Mouse (Mus musculus): ENCODE results near the gene Tacc2. TPM values are rescaled to one million over a fixed set of nuclear protein-coding genes. Genes with fewer than 3 reads are reported as not detected.

Tacc2 gene
- total RNA-seq, 2 experiments from 2014 or later: 27.5 to 58.4 TPM

DNA sequence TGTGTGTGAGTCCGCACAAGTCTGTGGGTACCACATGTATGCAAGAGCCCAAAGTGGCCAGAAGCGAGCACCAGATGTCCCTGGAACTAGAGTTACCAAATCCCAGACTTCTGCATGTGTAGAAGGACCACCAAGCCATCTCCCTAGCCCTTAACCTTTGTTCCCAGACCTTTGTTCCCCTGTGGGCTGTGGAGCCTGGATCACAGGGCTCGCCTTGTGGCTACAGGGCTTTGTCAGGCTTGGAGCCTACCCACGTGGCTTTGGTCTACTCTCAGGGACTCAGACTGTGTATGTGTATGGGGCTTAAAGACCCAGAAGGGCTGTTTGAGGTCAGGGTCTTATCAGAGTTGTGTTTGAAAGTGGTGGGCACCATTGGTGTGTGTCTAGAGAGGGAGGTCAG, 111.4 kb downstream of the Tacc2 start:
- DNase-seq: no peak

GRCm38 (mm10) chr7:130690869-130691268, 113.6 kb downstream of the Tacc2 start:
- DNase-seq: no peak

DNA sequence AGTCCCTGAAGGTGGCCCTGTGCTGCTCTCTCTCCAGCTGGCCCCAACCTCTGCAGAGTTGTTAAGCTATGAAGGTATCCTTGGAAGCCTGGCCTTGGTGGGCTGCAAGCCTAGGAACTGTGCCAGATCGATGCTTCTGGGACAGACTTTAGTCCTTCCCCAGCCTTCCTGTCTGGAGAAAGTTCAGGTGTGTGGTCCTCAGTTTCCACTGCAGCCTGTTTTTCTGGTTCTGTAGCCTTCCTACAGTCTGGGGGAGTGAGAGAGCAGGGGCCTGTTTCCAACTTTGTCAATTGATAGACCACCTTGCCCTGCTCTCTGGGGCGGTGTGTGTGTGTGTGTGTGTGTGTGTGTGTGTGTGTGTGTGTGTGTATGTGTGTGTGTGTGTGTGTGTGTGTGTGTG, 114.7 kb downstream of the Tacc2 start:
- no peak for DNase-seq

DNA sequence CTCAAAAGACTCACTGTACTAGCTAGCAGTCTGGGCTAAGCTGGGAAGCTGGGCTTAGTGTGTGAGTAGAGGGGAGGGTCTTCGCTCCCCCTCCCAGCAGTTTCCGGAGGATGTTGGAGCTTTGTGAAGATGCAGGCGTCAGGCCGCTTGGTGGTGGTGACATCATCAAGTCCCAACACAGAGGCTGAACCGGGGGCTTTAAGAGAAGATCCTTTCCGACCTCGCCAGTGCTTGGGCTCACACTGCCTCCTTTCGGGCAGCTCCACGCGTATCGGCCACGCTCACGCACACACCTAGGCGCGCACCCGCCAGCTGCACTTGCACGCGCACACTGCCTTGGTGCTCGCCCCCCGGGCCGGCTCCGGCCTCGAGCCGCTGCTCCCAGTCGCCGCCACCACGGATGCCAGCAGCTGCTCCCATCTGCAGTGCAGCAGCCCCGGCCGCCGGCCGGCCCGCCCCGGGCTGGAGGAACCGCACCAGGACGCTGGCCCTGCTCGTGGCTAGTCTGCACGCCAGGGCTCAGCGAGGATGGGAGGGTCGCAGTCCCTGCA, 115.2 kb downstream of the Tacc2 start:
- peak; percentile 72 for DNase-seq

- no peak for DNase-seq
Observed at GRCm38 (mm10) chr7:130692943-130693799, 115.9 kb downstream of the Tacc2 start.

DNA sequence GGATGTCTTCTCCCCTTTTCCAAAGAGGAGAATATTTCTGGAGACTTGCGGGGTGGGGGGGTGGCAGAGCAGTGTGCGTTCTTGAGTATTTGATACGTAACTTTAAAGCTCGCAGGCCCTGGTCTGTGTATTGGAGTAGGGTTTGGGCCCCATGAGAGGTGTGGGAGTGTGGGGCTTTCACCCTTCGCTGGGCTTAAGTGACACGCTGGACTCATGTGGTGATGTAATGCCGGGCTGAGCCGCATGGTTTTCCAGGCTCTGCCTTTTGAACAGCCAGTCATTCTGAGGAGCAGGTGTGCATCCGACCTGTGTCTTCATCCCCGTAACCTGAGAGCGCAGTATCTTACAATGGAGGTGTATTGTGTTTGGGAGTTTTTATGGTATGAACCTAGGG, 116.6 kb downstream of the Tacc2 start:
- DNase-seq: no peak

DNA sequence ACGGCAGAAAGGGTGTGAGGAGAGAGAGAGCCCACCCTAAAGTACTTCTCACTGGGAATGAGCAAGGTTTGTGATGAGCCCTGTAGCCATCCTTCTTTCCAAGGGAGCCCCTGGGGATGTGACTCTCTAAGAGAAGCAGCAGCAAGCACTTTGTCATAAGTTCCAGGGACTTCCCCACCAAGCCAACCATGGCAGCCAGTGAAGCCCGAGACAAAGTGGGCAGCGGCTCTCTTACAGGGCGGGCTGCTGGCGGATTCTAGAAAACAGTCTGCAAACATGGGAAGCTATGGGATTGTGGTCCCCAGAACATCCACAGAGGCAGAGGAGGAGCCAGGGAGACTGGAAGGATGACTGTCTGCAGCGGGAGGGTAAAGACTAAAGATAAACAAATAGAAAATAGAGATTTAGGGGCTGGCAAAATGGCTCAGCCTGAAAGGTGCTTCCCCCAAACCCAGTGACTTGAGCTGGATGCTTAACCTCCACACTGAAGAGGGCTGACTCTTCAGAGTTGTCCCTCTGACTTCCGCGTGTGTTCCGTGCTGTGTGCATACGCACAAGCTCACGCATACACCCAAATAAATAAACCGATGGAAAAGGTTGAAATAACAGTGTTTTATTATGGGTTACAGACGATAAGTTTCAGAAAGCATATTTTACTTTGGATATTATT, 118.6 kb downstream of the Tacc2 start:
- DNase-seq: no peak

GRCm38 (mm10) chr7:130696347-130697234, 119.4 kb downstream of the Tacc2 start:
- no peak for DNase-seq

DNA sequence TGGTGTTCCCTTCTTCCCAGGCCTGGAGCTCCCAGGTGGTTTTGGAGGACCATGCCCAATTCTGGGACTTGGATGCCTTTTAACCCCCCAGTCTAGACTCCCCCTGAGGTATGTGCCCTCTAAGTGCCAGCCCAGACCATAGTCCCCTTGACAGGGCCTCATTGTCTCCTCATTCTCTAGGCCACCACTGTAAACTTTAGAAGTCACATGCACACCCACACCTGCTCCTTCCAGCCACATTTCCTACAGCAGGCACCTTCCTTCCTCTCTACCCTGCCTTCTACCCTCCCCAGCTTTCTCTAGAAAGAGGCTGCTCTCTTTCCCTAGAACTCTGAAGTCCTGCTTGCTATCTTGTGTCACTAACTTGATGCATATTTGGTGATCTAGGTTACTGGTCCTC, 121.2 kb downstream of the Tacc2 start:
- no peak for DNase-seq

- no peak for DNase-seq
Observed at GRCm38 (mm10) chr7:130701336-130701735, 124.1 kb downstream of the Tacc2 start.

- no peak for DNase-seq
Observed at GRCm38 (mm10) chr7:130705230-130705629, 128.0 kb downstream of the Tacc2 start.

GRCm38 (mm10) chr7:130708940-130709339, 131.7 kb downstream of the Tacc2 start:
- DNase-seq: no peak

- DNase-seq: no peak
Observed at GRCm38 (mm10) chr7:130709372-130710274, 132.4 kb downstream of the Tacc2 start.

- no peak for DNase-seq
Observed at GRCm38 (mm10) chr7:130711851-130712250, 134.6 kb downstream of the Tacc2 start.

- DNase-seq: no peak
Observed at GRCm38 (mm10) chr7:130713319-130713718, 136.1 kb downstream of the Tacc2 start.

GRCm38 (mm10) chr7:130715467-130715866, 138.2 kb downstream of the Tacc2 start:
- no peak for DNase-seq

DNA sequence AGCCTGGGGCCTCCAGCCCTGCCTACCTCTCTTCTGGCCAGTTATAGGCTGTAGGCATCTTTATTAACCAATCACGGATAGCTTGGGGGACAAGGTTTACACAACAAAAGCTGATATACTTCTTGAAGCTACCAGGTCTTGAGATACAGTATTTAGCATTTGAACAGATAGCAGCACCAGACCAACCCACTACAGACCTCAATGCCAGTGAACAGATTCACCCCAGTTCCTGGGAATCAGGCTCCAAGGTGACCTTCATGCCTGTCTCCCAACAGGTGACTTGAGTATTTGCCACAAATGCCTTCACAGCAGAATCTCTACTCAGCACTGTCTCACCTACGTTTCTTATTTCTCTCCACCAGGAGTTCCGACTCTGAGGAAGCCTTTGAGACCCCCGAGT, 139.1 kb downstream of the Tacc2 start:
- no peak for DNase-seq

GRCm38 (mm10) chr7:130716989-130717388, 139.8 kb downstream of the Tacc2 start:
- no peak for DNase-seq

- DNase-seq: no peak
Observed at GRCm38 (mm10) chr7:130719931-130720598, 142.8 kb downstream of the Tacc2 start.

DNA sequence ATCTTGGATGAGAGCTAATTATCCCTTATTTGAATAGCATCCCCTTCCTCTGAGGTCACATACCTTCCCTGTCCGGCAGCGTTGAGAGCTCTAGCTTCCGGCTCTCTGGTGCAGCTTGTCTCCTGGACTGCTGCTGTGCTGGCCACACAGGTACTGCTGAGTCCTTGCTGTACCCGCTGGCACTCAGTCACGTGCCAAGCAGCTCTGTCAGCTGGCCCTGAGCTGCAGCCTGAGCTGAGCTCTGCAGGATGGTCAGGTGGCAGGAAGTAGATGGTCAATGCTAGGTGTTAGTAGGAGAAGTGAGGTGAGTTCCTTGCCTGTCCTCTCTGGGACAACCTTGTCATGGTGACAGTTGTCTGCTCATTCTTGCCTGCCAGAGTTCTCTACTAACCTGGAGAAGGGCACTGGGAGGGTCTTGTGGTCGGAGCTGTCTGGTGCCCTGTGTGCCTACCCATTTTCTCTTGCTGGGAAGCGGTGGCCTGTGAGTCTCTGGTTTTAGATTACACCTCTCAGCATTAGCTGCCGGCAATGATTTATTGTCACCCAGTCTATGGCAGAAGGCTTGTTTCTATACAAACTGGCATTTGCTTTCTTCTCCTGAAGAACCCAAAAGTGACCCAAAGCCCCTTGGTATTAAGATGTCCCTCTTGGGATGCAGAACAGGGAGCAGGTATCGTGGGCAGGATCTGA, 143.6 kb downstream of the Tacc2 start:
- no peak for DNase-seq
